Mouse (Mus musculus): ENCODE data around the gene Npc2. TPM values are rescaled to one million over a fixed set of nuclear protein-coding genes. Genes with fewer than 3 reads are reported as not detected.

The Npc2 gene
- polyA plus RNA-seq, 1 experiment from 2014 or later = 72.3 TPM

DNA sequence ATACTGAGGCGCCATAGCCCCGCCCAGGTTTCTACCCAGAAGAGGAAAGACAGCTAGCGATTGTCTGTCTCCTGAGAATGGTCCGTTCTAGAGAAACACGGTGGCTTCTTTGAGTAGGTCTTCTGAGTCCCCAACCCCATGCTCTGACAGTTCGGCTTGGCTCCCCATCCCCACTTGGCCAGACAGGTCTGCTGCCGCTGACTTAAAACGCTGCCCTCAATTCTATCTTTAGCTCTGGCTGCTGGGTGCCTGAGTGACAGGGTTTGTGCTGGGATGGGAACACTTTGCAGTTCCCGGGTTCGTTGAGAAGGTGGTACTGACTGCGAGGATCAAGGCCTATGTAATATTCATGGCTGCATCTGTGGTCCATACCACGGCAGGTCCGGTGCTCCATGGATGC, 39.6 kb downstream of the Npc2 start:
- no peaks in the 10 kb centered on the region for H3K27me3 ChIP-seq (ENCODE audit: control insufficient read depth, insufficient read depth, low read length)
- DNase-seq (ENCODE audit: low spot score) (no peak), ATAC-seq (replicated peaks; ENCODE audit: low FRiP score) (no peak)
- H3K36me3 ChIP-seq (ENCODE audit: control insufficient read depth, insufficient read depth, low read length) = no peaks in the 10 kb centered on the region
- no peaks in the 10 kb centered on the region for H3K4me1 ChIP-seq (replicated peaks; ENCODE audit: control insufficient read depth, insufficient read depth, low read length)
- H3K9ac ChIP-seq (ENCODE audit: low read length) = no peak overlapping the region
- H3K4me3 ChIP-seq (ENCODE audit: low read depth, low read length) = no peak overlapping the region
- no peak overlapping the region for H3K27ac ChIP-seq (ENCODE audit: low read depth, low read length)
- no peaks in the 10 kb centered on the region for H3K9me3 ChIP-seq (ENCODE audit: control insufficient read depth, low read length)
- WGBS = 81% methylated on average over 13 of the region's 13 CpGs
- no peak overlapping the region for H3K4me2 ChIP-seq (ENCODE audit: low read depth, low read length, severe bottlenecking)

DNA sequence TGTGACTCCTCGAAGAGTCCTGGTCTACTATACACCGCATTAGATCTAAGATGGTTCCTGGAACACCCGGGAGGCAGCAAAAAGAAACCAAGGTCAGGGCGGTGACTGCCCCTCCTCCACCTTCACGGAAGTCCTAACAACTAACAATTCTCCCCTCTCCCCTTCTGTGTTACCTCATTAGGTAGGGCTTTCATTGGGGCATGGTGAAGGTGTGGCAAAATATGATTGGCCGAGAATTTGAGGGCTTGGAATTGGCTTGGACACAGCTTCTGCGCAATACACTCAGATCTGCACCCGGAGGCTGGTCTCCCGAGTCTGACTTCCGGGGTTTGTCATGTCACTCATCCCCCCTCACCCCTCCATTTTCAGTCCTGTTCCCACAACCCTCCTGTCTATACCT, 44.5 kb downstream of the Npc2 start:
- DNase-seq (ENCODE audit: low spot score) (no peak), ATAC-seq (replicated peaks; ENCODE audit: low FRiP score) (no peak)
- no peaks in the 10 kb centered on the region for H3K4me1 ChIP-seq (replicated peaks; ENCODE audit: control insufficient read depth, insufficient read depth, low read length)
- H3K4me3 ChIP-seq (ENCODE audit: low read depth, low read length) = no peak overlapping the region
- no peaks in the 10 kb centered on the region for H3K36me3 ChIP-seq (ENCODE audit: control insufficient read depth, insufficient read depth, low read length)
- H3K27ac ChIP-seq (ENCODE audit: low read depth, low read length) = no peak overlapping the region
- H3K27me3 ChIP-seq (ENCODE audit: control insufficient read depth, insufficient read depth, low read length) = no peaks in the 10 kb centered on the region
- H3K4me2 ChIP-seq (ENCODE audit: low read depth, low read length, severe bottlenecking) = no peak overlapping the region
- H3K9me3 ChIP-seq (ENCODE audit: control insufficient read depth, low read length) = no peaks in the 10 kb centered on the region
- H3K9ac ChIP-seq (ENCODE audit: low read length) = no peak overlapping the region
- 90% methylated on average over 10 of the region's 10 CpGs for whole genome bisulfite sequencing

GRCm38 (mm10) chr12:84727434-84727833, 45.5 kb downstream of the Npc2 start:
- WGBS = 83% methylated on average over 5 of the region's 5 CpGs
- ATAC-seq (replicated peaks; ENCODE audit: low FRiP score) = no peak

GRCm38 (mm10) chr12:84726986-84727385, 46.0 kb downstream of the Npc2 start:
- Histone ChIP-seq H3K36me3 (ENCODE audit: control insufficient read depth, insufficient read depth, low read length) (no peaks in the 10 kb centered on the region), H3K4me1 (replicated peaks; ENCODE audit: control insufficient read depth, insufficient read depth, low read length) (no peaks in the 10 kb centered on the region), H3K27ac (ENCODE audit: low read depth, low read length) (no peak overlapping the region), H3K27me3 (ENCODE audit: control insufficient read depth, insufficient read depth, low read length) (no peaks in the 10 kb centered on the region), H3K4me2 (ENCODE audit: low read depth, low read length, severe bottlenecking) (no peak overlapping the region), H3K9ac (ENCODE audit: low read length) (no peak overlapping the region), H3K9me3 (ENCODE audit: control insufficient read depth, low read length) (no peaks in the 10 kb centered on the region), H3K4me3 (ENCODE audit: low read depth, low read length) (no peak overlapping the region)
- 79% methylated on average over 4 of the region's 4 CpGs for WGBS
- DNase-seq (ENCODE audit: low spot score) (no peak), ATAC-seq (replicated peaks; ENCODE audit: low FRiP score) (no peak)

More at GRCm38 (mm10) chr12:84727434-84727833, 45.5 kb downstream of the Npc2 start:
- Histone ChIP-seq H3K9ac (ENCODE audit: low read length) (no peak overlapping the region), H3K36me3 (ENCODE audit: control insufficient read depth, insufficient read depth, low read length) (no peaks in the 10 kb centered on the region), H3K9me3 (ENCODE audit: control insufficient read depth, low read length) (no peaks in the 10 kb centered on the region), H3K4me3 (ENCODE audit: low read depth, low read length) (no peak overlapping the region), H3K27ac (ENCODE audit: low read depth, low read length) (no peak overlapping the region), H3K27me3 (ENCODE audit: control insufficient read depth, insufficient read depth, low read length) (no peaks in the 10 kb centered on the region), H3K4me2 (ENCODE audit: low read depth, low read length, severe bottlenecking) (no peak overlapping the region), H3K4me1 (replicated peaks; ENCODE audit: control insufficient read depth, insufficient read depth, low read length) (no peaks in the 10 kb centered on the region)
- no peak for DNase-seq (ENCODE audit: low spot score)

GRCm38 (mm10) chr12:84726391-84726790, 46.6 kb downstream of the Npc2 start:
- DNase-seq (ENCODE audit: low spot score) = no peak
- no peak overlapping the region for H3K4me2 ChIP-seq (ENCODE audit: low read depth, low read length, severe bottlenecking)
- 91% methylated on average over 4 of the region's 4 CpGs for WGBS
- H3K9ac ChIP-seq (ENCODE audit: low read length) = no peak overlapping the region
- no peaks in the 10 kb centered on the region for H3K27me3 ChIP-seq (ENCODE audit: control insufficient read depth, insufficient read depth, low read length)
- no peak overlapping the region for H3K27ac ChIP-seq (ENCODE audit: low read depth, low read length)
- H3K9me3 ChIP-seq (ENCODE audit: control insufficient read depth, low read length) = no peaks in the 10 kb centered on the region
- ATAC-seq (replicated peaks; ENCODE audit: low FRiP score) = no peak
- H3K4me3 ChIP-seq (ENCODE audit: low read depth, low read length) = no peak overlapping the region
- H3K36me3 ChIP-seq (ENCODE audit: control insufficient read depth, insufficient read depth, low read length) = no peaks in the 10 kb centered on the region
- no peaks in the 10 kb centered on the region for H3K4me1 ChIP-seq (replicated peaks; ENCODE audit: control insufficient read depth, insufficient read depth, low read length)

- ATAC-seq (replicated peaks; ENCODE audit: low FRiP score) (no peak), DNase-seq (ENCODE audit: low spot score) (no peak)
- Histone ChIP-seq H3K9me3 (ENCODE audit: control insufficient read depth, low read length) (no peaks in the 10 kb centered on the region), H3K4me2 (ENCODE audit: low read depth, low read length, severe bottlenecking) (no peak overlapping the region), H3K27me3 (ENCODE audit: control insufficient read depth, insufficient read depth, low read length) (no peaks in the 10 kb centered on the region), H3K9ac (ENCODE audit: low read length) (no peak overlapping the region), H3K36me3 (ENCODE audit: control insufficient read depth, insufficient read depth, low read length) (no peaks in the 10 kb centered on the region), H3K27ac (ENCODE audit: low read depth, low read length) (no peak overlapping the region), H3K4me3 (ENCODE audit: low read depth, low read length) (no peak overlapping the region), H3K4me1 (replicated peaks; ENCODE audit: control insufficient read depth, insufficient read depth, low read length) (no peaks in the 10 kb centered on the region)
- 83% methylated on average over 9 of the region's 9 CpGs for WGBS
These were observed 54.3 kb downstream of the Npc2 start for GRCm38 (mm10) chr12:84718462-84719244.

DNA sequence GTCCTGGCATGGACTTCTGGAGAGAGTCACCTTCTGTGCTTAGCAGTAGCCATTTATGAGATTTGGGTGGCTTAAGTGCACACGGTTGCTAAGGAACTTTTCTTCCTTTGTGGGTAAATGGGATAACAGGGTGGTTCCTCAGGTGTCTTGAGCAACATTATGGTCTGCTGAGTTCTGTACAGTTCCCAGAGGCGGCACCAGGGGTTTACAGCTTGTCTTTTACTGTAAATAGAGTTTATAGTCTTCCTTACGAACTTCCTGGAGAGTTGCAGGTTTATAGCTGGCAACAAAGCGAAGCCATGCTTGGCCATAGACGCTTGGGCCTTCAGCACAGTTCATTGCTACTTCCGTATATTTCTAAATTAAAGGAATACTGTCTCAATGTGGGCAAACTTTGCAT, 58.4 kb downstream of the Npc2 start:
- no peaks in the 10 kb centered on the region for H3K36me3 ChIP-seq (ENCODE audit: control insufficient read depth, insufficient read depth, low read length)
- no peaks in the 10 kb centered on the region for H3K27me3 ChIP-seq (ENCODE audit: control insufficient read depth, insufficient read depth, low read length)
- H3K4me2 ChIP-seq (ENCODE audit: low read depth, low read length, severe bottlenecking) = no peak overlapping the region
- H3K4me1 ChIP-seq (replicated peaks; ENCODE audit: control insufficient read depth, insufficient read depth, low read length) = no peaks in the 10 kb centered on the region
- WGBS = 85% methylated on average over 6 of the region's 6 CpGs
- no peak overlapping the region for H3K27ac ChIP-seq (ENCODE audit: low read depth, low read length)
- no peak overlapping the region for H3K9ac ChIP-seq (ENCODE audit: low read length)
- no peak for DNase-seq (ENCODE audit: low spot score)
- H3K4me3 ChIP-seq (ENCODE audit: low read depth, low read length) = no peak overlapping the region
- no peak for ATAC-seq (replicated peaks; ENCODE audit: low FRiP score)
- no peaks in the 10 kb centered on the region for H3K9me3 ChIP-seq (ENCODE audit: control insufficient read depth, low read length)

DNA sequence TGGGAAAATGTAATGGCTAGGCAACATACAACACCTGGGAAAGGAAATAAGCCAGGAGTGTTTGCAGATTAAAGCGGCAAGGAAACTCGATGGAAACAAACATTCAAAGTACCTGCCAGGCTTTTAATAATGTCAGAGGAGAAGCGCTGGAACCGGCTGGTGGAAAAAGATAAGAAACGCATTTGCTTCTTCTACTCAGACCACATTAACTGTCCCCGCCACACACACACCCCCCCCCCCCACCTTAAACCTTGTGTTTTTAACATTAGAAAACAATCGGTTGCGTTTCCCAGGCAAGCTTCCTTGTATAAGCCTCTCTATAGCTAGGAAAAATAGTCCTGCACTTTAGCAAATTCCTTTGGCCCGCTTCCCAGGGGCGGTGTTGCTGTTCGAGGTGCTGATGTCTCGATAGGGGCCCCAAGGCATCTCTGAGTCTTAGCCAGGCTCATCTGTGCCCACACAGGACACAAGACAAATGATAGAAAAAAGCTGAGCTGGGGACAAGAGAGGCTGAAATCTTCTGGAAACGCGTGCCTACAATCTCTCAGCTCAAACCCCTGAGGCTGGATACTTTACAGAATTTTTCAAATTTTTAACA, 63.0 kb downstream of the Npc2 start:
- H3K27me3 ChIP-seq (ENCODE audit: control insufficient read depth, insufficient read depth, low read length) = no peaks in the 10 kb centered on the region
- no peak overlapping the region for H3K4me3 ChIP-seq (ENCODE audit: low read depth, low read length)
- no peak for DNase-seq (ENCODE audit: low spot score)
- ATAC-seq (replicated peaks; ENCODE audit: low FRiP score) = no peak
- no peak overlapping the region for H3K9ac ChIP-seq (ENCODE audit: low read length)
- no peaks in the 10 kb centered on the region for H3K9me3 ChIP-seq (ENCODE audit: control insufficient read depth, low read length)
- WGBS = 33% methylated on average over 14 of the region's 14 CpGs
- no peak overlapping the region for H3K27ac ChIP-seq (ENCODE audit: low read depth, low read length)
- H3K4me2 ChIP-seq (ENCODE audit: low read depth, low read length, severe bottlenecking) = no peak overlapping the region
- peaks cover 2% of the 10 kb centered on the region; the same call in 1 of the 2 replicates for H3K4me1 ChIP-seq (replicated peaks; ENCODE audit: control insufficient read depth, insufficient read depth, low read length)
- no peaks in the 10 kb centered on the region for H3K36me3 ChIP-seq (ENCODE audit: control insufficient read depth, insufficient read depth, low read length)

- DNase-seq (ENCODE audit: low spot score) (no peak), ATAC-seq (replicated peaks; ENCODE audit: low FRiP score) (no peak)
- Histone ChIP-seq H3K36me3 (ENCODE audit: control insufficient read depth, insufficient read depth, low read length) (no peaks in the 10 kb centered on the region), H3K27ac (ENCODE audit: low read depth, low read length) (no peak overlapping the region), H3K27me3 (ENCODE audit: control insufficient read depth, insufficient read depth, low read length) (no peaks in the 10 kb centered on the region), H3K9me3 (ENCODE audit: control insufficient read depth, low read length) (no peaks in the 10 kb centered on the region), H3K4me3 (ENCODE audit: low read depth, low read length) (no peak overlapping the region), H3K4me2 (ENCODE audit: low read depth, low read length, severe bottlenecking) (no peak overlapping the region), H3K9ac (ENCODE audit: low read length) (no peak overlapping the region), H3K4me1 (replicated peaks; ENCODE audit: control insufficient read depth, insufficient read depth, low read length) (peaks cover 2% of the 10 kb centered on the region; the same call in 1 of the 2 replicates)
- WGBS = 80% methylated on average over 4 of the region's 4 CpGs
These were observed 65.1 kb downstream of the Npc2 start for GRCm38 (mm10) chr12:84707804-84708203.
